Mouse (Mus musculus) urinary bladder, postnatal 36 days (tissue): ENCODE results near the gene Hoxb9.

Source experiments
- DNase-seq, 2 experiments: peaks; one replicate each; pipeline ENCODE4 v3.0.0; 2022; ENCODE audit warnings: low spot score in 2 of 2, mixed read lengths in 1 of 2

The Hoxb9 gene

GRCm38 (mm10) chr11:96267021-96267920 is 4.0 kb upstream of the Hoxb9 start:
- no peak for DNase-seq

GRCm38 (mm10) chr11:96268031-96268745 is 3.1 kb upstream of the Hoxb9 start:
- DNase-seq: no peak

- DNase-seq: peak in 1 of 2 experiments; percentile 40
Measured at GRCm38 (mm10) chr11:96269869-96270268, 1.4 kb upstream of the Hoxb9 start.

- peak; percentile 59 to 63 for DNase-seq
Measured at GRCm38 (mm10) chr11:96271541-96272011, 319 bp downstream of the Hoxb9 start.

- DNase-seq: no peak
Measured at GRCm38 (mm10) chr11:96272024-96272921, 1.0 kb downstream of the Hoxb9 start.

- no peak for DNase-seq
Measured at GRCm38 (mm10) chr11:96274428-96274827, 3.2 kb downstream of the Hoxb9 start.

- no peak for DNase-seq
Measured at GRCm38 (mm10) chr11:96275896-96276295, 4.6 kb downstream of the Hoxb9 start.

GRCm38 (mm10) chr11:96277151-96278044 is 6.1 kb downstream of the Hoxb9 start:
- no peak for DNase-seq

- no peak for DNase-seq
Measured at GRCm38 (mm10) chr11:96278324-96278723, 7.1 kb downstream of the Hoxb9 start.

GRCm38 (mm10) chr11:96278773-96279172 is 7.5 kb downstream of the Hoxb9 start:
- peak; percentile 80 to 87 for DNase-seq

GRCm38 (mm10) chr11:96279421-96280233 is 8.4 kb downstream of the Hoxb9 start:
- DNase-seq: no peak

- no peak for DNase-seq
Measured at GRCm38 (mm10) chr11:96280399-96281378, 9.4 kb downstream of the Hoxb9 start.

- no peak for DNase-seq
Measured at GRCm38 (mm10) chr11:96281396-96281795, 10.1 kb downstream of the Hoxb9 start.

- DNase-seq: no peak
Measured at GRCm38 (mm10) chr11:96281855-96282570, 10.8 kb downstream of the Hoxb9 start, which contains the start of gene Hoxb8. Hoxb8 (plus strand) TSS chr11:96281905.

- DNase-seq: no peak
Measured at GRCm38 (mm10) chr11:96282795-96283430, 11.7 kb downstream of the Hoxb9 start.

- DNase-seq: no peak
Measured at GRCm38 (mm10) chr11:96284041-96284749, 12.9 kb downstream of the Hoxb9 start.
